Mouse (Mus musculus) C2C12 (cell line): ENCODE data around the gene Slc34a3.
A peak's percentile ranks its signal among the peaks of the same experiment; 100 is the strongest.

Experiments
- CTCF ChIP-seq: IDR thresholded peaks from one replicate; pipeline ENCODE4 v1.5.1; 2011; ENCODE audit not compliant: control insufficient read depth, insufficient read depth, insufficient read length
- MAX ChIP-seq: IDR thresholded peaks from one replicate; pipeline ENCODE4 v1.6.1; 2011; ENCODE audit warnings: mild to moderate bottlenecking, control low read depth

DNA sequence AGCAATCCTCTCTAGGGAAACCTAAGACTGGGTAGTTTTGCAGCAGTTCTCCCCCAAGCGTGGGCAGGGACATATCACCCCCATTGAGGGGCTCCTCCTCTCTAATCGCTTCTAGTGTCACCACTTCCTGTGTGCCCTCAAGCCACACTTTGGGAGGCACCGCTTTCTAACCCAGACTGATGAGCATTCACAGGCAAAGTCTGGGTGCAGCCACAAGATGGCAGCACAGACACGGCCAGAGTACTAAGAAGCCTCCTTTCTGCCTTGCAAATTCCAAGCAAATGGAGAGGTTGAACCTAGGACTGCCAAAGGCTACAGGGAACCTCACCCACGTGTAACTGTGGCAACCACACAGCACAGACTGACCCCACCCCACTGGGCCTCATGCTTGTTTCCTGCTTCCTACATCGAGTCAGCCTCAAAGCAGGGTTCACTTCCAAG lies 40.8 kb downstream of the Slc34a3 start:
- TF ChIP-seq CTCF (peak; percentile 86), MAX (no peak)
